Mouse (Mus musculus): ENCODE measurements around the gene Tmem19.

DNA sequence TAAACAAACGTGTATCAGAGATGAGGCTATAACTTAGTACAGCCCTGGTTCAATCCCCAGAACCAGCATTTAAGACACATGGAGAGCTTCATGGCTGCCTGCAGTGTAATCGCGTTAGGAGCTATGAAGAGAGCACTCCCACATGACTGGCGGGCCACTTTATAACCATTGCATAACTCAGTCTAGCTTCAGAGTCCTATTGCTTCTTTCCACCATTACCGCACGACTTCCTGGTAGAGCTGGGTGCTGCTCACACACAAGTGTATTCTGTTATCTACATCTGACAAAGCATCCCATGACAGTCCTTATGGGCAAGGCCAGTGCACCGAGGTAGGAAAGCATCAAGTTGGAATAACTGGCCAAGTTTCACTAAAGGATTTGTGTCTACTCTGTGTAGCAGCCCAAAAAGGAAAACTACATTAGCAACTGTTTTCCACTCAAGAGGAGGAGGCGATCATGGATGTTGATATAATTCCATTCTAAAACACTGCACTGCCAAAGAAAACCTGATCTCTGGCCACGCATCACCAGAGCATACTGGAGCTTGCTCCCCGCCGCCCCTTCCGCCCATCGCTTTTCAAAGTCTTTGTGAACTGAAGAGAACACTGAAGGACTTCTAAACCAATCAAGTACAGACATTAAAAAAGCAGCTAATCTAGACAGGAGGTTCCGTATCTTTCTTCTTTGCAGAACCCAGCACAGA lies 50.9 kb downstream of the Tmem19 start:
- no peak for TF ChIP-seq CTCF (IDR thresholded peaks at IDR 0.05; ENCODE audit: low read depth, low read length)
- no peak for TF ChIP-seq EP300 (IDR thresholded peaks at IDR 0.05; ENCODE audit: insufficient read depth, low read depth, low read length)
